Mouse (Mus musculus): ENCODE data around the gene Cdh23. TPM values are rescaled to one million over a fixed set of nuclear protein-coding genes. Genes with fewer than 3 reads are reported as not detected.
A peak's percentile ranks its signal among the peaks of the same experiment; 100 is the strongest.

Gene Cdh23
- polyA plus RNA-seq, 1 experiment from 2014 or later, result 0.25 TPM

DNA sequence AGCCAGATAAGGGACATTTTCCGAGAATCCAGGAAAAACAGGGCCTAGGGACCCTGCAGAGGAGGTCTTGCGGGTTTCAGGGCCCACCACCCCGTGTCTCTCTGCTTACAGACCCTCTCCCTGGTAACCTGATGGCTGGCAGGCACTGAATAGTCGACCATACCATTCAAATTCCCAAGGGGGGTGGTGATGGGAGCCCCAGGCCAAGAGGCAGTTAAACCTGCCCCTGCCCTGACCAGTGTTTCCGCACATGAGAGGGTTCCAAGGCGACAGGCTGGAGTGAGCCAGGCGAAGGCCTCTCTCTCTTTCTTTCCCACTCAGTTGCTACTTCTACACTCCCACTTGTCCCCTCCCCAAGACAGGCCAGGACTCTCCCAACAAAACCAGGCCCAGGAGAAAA lies 296.8 kb downstream of the Cdh23 start, which contains the start of gene Gm17455:
TSS of gene Gm17455 (plus strand) at position 278 of the 400 bp plus-strand sequence.
- 0 out of 2 replicates have a peak within 1 kb of the TSS, but pooled peaks have one; percentile 13 for H3K9ac ChIP-seq (ENCODE audit: low read depth, low read length)
- 48% methylated on average over 7 of the region's 7 CpGs for WGBS
- H3K27me3 ChIP-seq (ENCODE audit: insufficient read depth, low read length), result no peaks in the 10 kb centered on the region
- H3K4me3 ChIP-seq (replicated peaks; ENCODE audit: low read depth, low read length), result no peak within 1 kb of the TSS
- no peak for ATAC-seq (replicated peaks; ENCODE audit: low FRiP score, low read depth)
- no peak within 1 kb of the TSS for H3K4me2 ChIP-seq (ENCODE audit: low read length)
- no peaks in the 10 kb centered on the region for H3K36me3 ChIP-seq (ENCODE audit: insufficient read depth, low read length)
- H3K27ac ChIP-seq, result no peak within 1 kb of the TSS
- no peaks in the 10 kb centered on the region for H3K4me1 ChIP-seq (replicated peaks; ENCODE audit: insufficient read depth, low read length)
- no peak for TF ChIP-seq CTCF (IDR thresholded peaks at IDR 0.05; ENCODE audit: low read depth)
- H3K9me3 ChIP-seq (replicated peaks; ENCODE audit: low read length), result no peaks in the 10 kb centered on the region
- no peak for DNase-seq (ENCODE audit: low spot score)

DNA sequence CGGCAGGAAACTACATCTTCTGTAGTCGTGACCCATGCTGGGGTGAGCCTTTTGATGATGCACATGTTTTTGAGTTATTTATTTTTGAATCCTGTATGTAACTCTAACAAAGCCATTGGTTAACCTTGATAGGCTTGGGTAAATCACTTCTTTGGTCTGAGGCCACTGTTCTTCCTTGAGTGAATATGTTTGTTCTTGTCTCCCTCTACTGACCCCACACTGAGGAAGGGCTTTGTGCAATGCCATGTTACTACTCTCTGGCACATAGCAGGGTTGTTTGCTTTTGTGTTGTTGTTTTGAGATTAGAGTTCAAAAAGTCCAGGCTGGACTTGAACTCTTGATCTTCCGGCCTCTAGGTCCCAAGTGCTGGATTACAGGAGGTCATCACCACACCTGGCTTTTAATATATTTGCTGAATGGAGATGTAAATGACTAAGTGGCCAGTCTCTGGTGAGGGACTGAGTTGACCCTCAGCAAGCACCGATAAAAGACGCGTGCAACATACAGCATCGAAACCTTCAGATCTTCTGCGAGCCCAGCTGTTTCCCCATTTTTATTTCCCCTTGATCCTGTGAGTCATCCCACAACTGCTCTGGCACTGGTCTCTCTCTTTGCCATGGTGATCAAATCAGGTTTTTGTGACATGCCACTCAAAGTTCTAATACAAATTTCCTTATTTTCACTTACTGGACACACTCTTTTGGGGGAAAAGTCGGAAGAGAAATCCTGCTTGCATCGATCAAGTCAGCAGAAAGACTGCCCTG lies 298.1 kb downstream of the Cdh23 start:
- H3K4me1 ChIP-seq (replicated peaks; ENCODE audit: insufficient read depth, low read length), result no peaks in the 10 kb centered on the region
- ATAC-seq (replicated peaks; ENCODE audit: low FRiP score, low read depth) (no peak), DNase-seq (ENCODE audit: low spot score) (no peak)
- TF ChIP-seq CTCF (IDR thresholded peaks at IDR 0.05; ENCODE audit: low read depth), result peak; percentile 14; the same call in 1 of the 2 replicates
- H3K9me3 ChIP-seq (replicated peaks; ENCODE audit: low read length), result no peaks in the 10 kb centered on the region
- H3K36me3 ChIP-seq (ENCODE audit: insufficient read depth, low read length), result no peaks in the 10 kb centered on the region
- H3K4me3 ChIP-seq (replicated peaks; ENCODE audit: low read depth, low read length), result no peak overlapping the region
- H3K4me2 ChIP-seq (ENCODE audit: low read length), result no peak overlapping the region
- H3K27ac ChIP-seq, result no peak overlapping the region
- H3K9ac ChIP-seq (ENCODE audit: low read depth, low read length), result no peak overlapping the region
- WGBS, result 89% methylated on average over 10 of the region's 10 CpGs
- no peaks in the 10 kb centered on the region for H3K27me3 ChIP-seq (ENCODE audit: insufficient read depth, low read length)

DNA sequence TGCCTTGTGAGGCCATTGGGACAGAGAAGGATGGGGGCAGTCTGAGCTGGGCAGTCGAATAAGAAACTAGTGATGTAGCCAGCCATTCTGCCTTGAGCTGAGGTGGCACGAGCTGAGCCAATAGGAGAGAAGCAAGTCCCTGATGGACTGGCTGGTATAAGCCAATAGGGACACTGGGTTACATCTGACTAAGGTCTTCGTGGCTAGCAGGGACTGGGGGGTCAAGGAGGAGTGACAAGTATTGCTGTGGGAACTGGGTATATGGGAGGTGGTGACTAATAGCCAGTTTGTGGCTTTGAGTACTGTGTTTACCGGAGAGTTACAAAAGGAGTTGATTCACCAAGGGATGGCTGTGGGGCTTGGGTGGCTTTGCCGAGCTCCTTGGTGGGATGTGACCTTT lies 300.7 kb downstream of the Cdh23 start:
- H3K36me3 ChIP-seq (ENCODE audit: insufficient read depth, low read length), result no peaks in the 10 kb centered on the region
- DNase-seq (ENCODE audit: low spot score), result no peak
- WGBS, result 73% methylated on average over 5 of the region's 5 CpGs
- no peak overlapping the region for H3K4me3 ChIP-seq (replicated peaks; ENCODE audit: low read depth, low read length)
- no peak overlapping the region for H3K9ac ChIP-seq (ENCODE audit: low read depth, low read length)
- no peaks in the 10 kb centered on the region for H3K9me3 ChIP-seq (replicated peaks; ENCODE audit: low read length)
- H3K4me2 ChIP-seq (ENCODE audit: low read length), result no peak overlapping the region
- H3K27ac ChIP-seq, result no peak overlapping the region
- TF ChIP-seq CTCF (IDR thresholded peaks at IDR 0.05; ENCODE audit: low read depth), result no peak
- H3K4me1 ChIP-seq (replicated peaks; ENCODE audit: insufficient read depth, low read length), result no peaks in the 10 kb centered on the region
- no peaks in the 10 kb centered on the region for H3K27me3 ChIP-seq (ENCODE audit: insufficient read depth, low read length)
- no peak for ATAC-seq (replicated peaks; ENCODE audit: low FRiP score, low read depth)

DNA sequence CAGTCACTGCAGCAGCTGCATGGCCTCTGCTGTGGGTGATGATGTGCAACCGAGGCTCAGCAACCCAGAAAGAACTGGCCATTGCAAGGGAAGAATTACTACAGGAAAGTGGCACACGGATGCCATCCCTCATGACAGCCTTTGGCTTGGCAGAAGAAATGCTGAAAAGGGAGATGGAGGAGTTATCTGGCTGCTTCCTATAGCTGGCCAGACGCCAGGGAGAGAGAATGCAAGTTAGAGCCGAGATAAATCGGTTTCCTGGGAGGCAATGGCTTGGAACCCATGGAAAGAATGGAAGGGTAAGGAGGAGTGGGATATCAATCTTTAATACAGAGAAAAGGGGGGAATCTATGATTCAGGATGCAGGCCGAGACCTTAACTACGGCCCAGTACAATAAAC lies 301.4 kb downstream of the Cdh23 start:
- no peak overlapping the region for H3K9ac ChIP-seq (ENCODE audit: low read depth, low read length)
- no peaks in the 10 kb centered on the region for H3K36me3 ChIP-seq (ENCODE audit: insufficient read depth, low read length)
- DNase-seq (ENCODE audit: low spot score) (no peak), ATAC-seq (replicated peaks; ENCODE audit: low FRiP score, low read depth) (no peak)
- no peaks in the 10 kb centered on the region for H3K27me3 ChIP-seq (ENCODE audit: insufficient read depth, low read length)
- 61% methylated on average over 7 of the region's 7 CpGs for WGBS
- no peak for TF ChIP-seq CTCF (IDR thresholded peaks at IDR 0.05; ENCODE audit: low read depth)
- no peaks in the 10 kb centered on the region for H3K4me1 ChIP-seq (replicated peaks; ENCODE audit: insufficient read depth, low read length)
- H3K27ac ChIP-seq, result no peak overlapping the region
- no peaks in the 10 kb centered on the region for H3K9me3 ChIP-seq (replicated peaks; ENCODE audit: low read length)
- no peak overlapping the region for H3K4me3 ChIP-seq (replicated peaks; ENCODE audit: low read depth, low read length)
- no peak overlapping the region for H3K4me2 ChIP-seq (ENCODE audit: low read length)

DNA sequence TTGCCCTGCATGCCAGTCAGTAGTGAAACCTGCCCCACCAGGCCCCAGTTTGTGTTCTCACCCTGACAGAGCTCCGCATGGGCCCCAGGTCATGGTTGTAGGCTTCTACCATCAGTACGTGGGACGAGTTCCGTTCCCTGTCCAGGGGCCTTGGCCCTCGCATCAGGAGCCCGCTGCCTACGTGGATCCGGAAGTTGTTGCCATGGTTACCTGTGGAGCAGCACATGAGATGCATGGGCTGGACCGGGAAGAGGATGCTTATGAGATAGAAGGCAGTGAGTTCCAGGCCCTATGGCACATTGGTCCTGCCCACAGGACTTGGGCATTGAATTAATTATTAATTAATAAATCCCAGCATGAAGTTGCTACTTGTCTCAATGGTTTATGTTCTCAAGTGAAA lies 304.6 kb downstream of the Cdh23 start:
- WGBS, result 92% methylated on average over 9 of the region's 9 CpGs
- H3K9me3 ChIP-seq (replicated peaks; ENCODE audit: low read length), result no peaks in the 10 kb centered on the region

DNA sequence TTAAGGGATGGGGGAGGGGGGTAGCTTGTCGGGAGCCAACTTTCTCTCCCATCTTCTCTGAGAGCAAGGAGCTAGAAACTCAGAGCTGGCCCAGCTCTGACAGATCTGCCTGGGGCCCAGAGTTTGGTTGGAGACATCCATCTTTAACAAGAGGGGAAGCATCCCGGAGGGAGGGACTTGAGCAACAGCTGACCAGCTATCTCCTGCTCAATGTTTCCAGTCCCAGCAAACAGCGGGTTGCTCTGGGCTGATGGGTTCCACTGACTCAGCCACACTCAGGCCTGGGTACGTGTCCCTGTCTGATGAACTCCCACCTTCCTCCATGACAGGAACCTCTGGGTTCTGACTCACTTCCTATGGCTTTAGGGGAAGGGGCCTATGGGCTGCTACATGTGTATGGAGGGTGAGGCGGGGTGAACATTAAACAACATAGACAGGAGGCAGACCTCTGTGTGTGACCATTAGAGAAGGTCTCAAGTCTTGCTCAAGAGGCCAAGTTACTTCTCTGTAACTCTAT lies 305.3 kb downstream of the Cdh23 start:
- 70% methylated on average over 5 of the region's 5 CpGs for WGBS
- no peak for ATAC-seq (replicated peaks; ENCODE audit: low FRiP score, low read depth)
- Histone ChIP-seq H3K9ac (ENCODE audit: low read depth, low read length) (no peak overlapping the region), H3K4me1 (replicated peaks; ENCODE audit: insufficient read depth, low read length) (no peaks in the 10 kb centered on the region), H3K9me3 (replicated peaks; ENCODE audit: low read length) (no peaks in the 10 kb centered on the region), H3K4me2 (ENCODE audit: low read length) (no peak overlapping the region), H3K4me3 (replicated peaks; ENCODE audit: low read depth, low read length) (no peak overlapping the region), H3K27me3 (ENCODE audit: insufficient read depth, low read length) (no peaks in the 10 kb centered on the region), H3K36me3 (ENCODE audit: insufficient read depth, low read length) (no peaks in the 10 kb centered on the region), H3K27ac (no peak overlapping the region)
- TF ChIP-seq CTCF (IDR thresholded peaks at IDR 0.05; ENCODE audit: low read depth), result no peak
- no peak for DNase-seq (ENCODE audit: low spot score)

More for the DNA sequence above, 304.6 kb downstream of the Cdh23 start:
- no peak for TF ChIP-seq CTCF (IDR thresholded peaks at IDR 0.05; ENCODE audit: low read depth)
- no peak overlapping the region for H3K4me3 ChIP-seq (replicated peaks; ENCODE audit: low read depth, low read length)
- H3K4me2 ChIP-seq (ENCODE audit: low read length), result no peak overlapping the region
- no peaks in the 10 kb centered on the region for H3K36me3 ChIP-seq (ENCODE audit: insufficient read depth, low read length)
- H3K9ac ChIP-seq (ENCODE audit: low read depth, low read length), result no peak overlapping the region
- no peaks in the 10 kb centered on the region for H3K27me3 ChIP-seq (ENCODE audit: insufficient read depth, low read length)
- H3K4me1 ChIP-seq (replicated peaks; ENCODE audit: insufficient read depth, low read length), result no peaks in the 10 kb centered on the region
- DNase-seq (ENCODE audit: low spot score) (no peak), ATAC-seq (replicated peaks; ENCODE audit: low FRiP score, low read depth) (no peak)
- no peak overlapping the region for H3K27ac ChIP-seq

Measured in kidney, postnatal 0 days (tissue).